Mouse (Mus musculus): ENCODE data around the gene Lysmd2. TPM values are rescaled to one million over a fixed set of nuclear protein-coding genes. Genes with fewer than 3 reads are reported as not detected.

The Lysmd2 gene
- total and polyA plus RNA-seq, 3 experiments, result 6.9 to 16.4 (median 8.5) TPM

DNA sequence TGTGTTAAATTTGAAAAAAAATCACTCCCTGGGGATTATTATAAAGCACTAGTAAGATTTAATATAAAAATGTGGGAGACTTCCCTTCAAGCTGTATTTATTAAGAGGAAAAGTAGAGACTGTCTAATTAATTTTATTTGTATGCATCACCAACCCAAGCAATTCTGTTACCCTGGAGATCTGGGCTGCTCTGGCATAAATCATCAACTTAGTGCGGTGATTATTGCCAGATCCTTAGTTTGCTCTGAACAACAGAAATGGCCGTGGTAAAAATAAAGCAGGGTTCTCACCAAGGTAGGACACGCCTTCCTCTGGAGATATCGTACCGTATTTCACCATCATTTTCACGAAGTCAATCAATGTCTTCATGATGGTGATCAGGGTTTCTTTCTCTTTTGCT is 39.8 kb downstream of the Lysmd2 start:
- Histone ChIP-seq H3K4me3 (no peak overlapping the region), H3K27me3 (ENCODE audit: control insufficient read depth, insufficient read depth, low read length) (no peaks in the 10 kb centered on the region), H3K9ac (ENCODE audit: low read depth, low read length) (no peak overlapping the region), H3K36me3 (ENCODE audit: control insufficient read depth, insufficient read depth, low read length) (no peaks in the 10 kb centered on the region), H3K79me2 (replicated peaks; ENCODE audit: control insufficient read depth, insufficient read depth, low read length) (no peaks in the 10 kb centered on the region), H3K4me1 (ENCODE audit: control insufficient read depth, insufficient read depth, low read length) (no peaks in the 10 kb centered on the region), H3K27ac (no peak overlapping the region)
- intact Hi-C loops (cut with DNase I), result no loop called here
- whole genome bisulfite sequencing, result 88% methylated on average over 6 of the region's 6 CpGs
- DNase-seq, result no peak
- TF ChIP-seq POLR2A (IDR thresholded peaks at IDR 0.05; ENCODE audit: insufficient read depth, low read depth, low read length), result no peak
- no peak for TF ChIP-seq CTCF (IDR thresholded peaks at IDR 0.05)
- no peak for TF ChIP-seq EP300 (IDR thresholded peaks at IDR 0.05; ENCODE audit: insufficient read depth, low read depth, low read length)

GRCm38 (mm10) chr9:75666612-75667011 is 41.1 kb downstream of the Lysmd2 start:
- TF ChIP-seq EP300 (IDR thresholded peaks at IDR 0.05; ENCODE audit: insufficient read depth, low read depth, low read length), result no peak
- no peak for TF ChIP-seq POLR2A (IDR thresholded peaks at IDR 0.05; ENCODE audit: insufficient read depth, low read depth, low read length)
- no peak for TF ChIP-seq CTCF (IDR thresholded peaks at IDR 0.05)
- intact Hi-C loops (cut with DNase I), result no loop called here
- 34% methylated on average over 5 of the region's 5 CpGs for WGBS
- Histone ChIP-seq H3K36me3 (ENCODE audit: control insufficient read depth, insufficient read depth, low read length) (no peaks in the 10 kb centered on the region), H3K79me2 (replicated peaks; ENCODE audit: control insufficient read depth, insufficient read depth, low read length) (no peaks in the 10 kb centered on the region), H3K4me1 (ENCODE audit: control insufficient read depth, insufficient read depth, low read length) (no peaks in the 10 kb centered on the region), H3K27me3 (ENCODE audit: control insufficient read depth, insufficient read depth, low read length) (no peaks in the 10 kb centered on the region), H3K27ac (no peak overlapping the region), H3K9ac (ENCODE audit: low read depth, low read length) (no peak overlapping the region), H3K4me3 (no peak overlapping the region)
- DNase-seq, result no peak

- DNase-seq, result no peak
- 78% methylated on average over 6 of the region's 6 CpGs for WGBS
- Histone ChIP-seq H3K79me2 (replicated peaks; ENCODE audit: control insufficient read depth, insufficient read depth, low read length) (no peaks in the 10 kb centered on the region), H3K4me1 (ENCODE audit: control insufficient read depth, insufficient read depth, low read length) (no peaks in the 10 kb centered on the region), H3K36me3 (ENCODE audit: control insufficient read depth, insufficient read depth, low read length) (no peaks in the 10 kb centered on the region), H3K4me3 (no peak overlapping the region), H3K27ac (no peak overlapping the region), H3K9ac (ENCODE audit: low read depth, low read length) (no peak overlapping the region), H3K27me3 (ENCODE audit: control insufficient read depth, insufficient read depth, low read length) (no peaks in the 10 kb centered on the region)
- no peak for TF ChIP-seq CTCF (IDR thresholded peaks at IDR 0.05)
- no peak for TF ChIP-seq POLR2A (IDR thresholded peaks at IDR 0.05; ENCODE audit: insufficient read depth, low read depth, low read length)
- intact Hi-C loops (cut with DNase I), result no loop called here
These were observed 47.2 kb downstream of the Lysmd2 start for GRCm38 (mm10) chr9:75672769-75673168.

DNA sequence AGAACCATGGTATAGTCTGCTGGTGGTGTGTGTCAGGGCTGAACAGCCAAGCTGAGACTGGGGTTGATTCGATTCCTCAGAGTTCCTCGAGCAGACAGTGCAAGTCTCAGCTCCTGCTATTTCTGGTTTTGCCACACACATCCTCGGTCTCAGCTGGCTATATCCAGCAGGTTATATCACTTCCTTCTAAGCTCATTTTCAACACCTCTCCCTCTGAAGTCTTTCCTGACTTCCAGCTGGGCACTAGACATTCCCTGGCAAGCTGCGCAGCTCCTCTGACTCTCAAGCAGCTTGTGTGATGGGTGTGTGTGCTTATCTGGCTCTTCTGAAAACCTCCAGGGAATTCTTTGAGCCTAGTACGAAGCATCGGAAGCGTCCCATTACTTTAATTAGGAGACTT is 50.7 kb downstream of the Lysmd2 start:
- DNase-seq, result peak in 1 of 2 experiments; percentile 6
- Histone ChIP-seq H3K27me3 (ENCODE audit: control insufficient read depth, insufficient read depth, low read length) (no peaks in the 10 kb centered on the region), H3K79me2 (replicated peaks; ENCODE audit: control insufficient read depth, insufficient read depth, low read length) (no peaks in the 10 kb centered on the region), H3K4me3 (no peak overlapping the region), H3K4me1 (ENCODE audit: control insufficient read depth, insufficient read depth, low read length) (no peaks in the 10 kb centered on the region), H3K9ac (ENCODE audit: low read depth, low read length) (no peak overlapping the region), H3K27ac (no peak overlapping the region), H3K36me3 (ENCODE audit: control insufficient read depth, insufficient read depth, low read length) (no peaks in the 10 kb centered on the region)
- WGBS, result 16% methylated on average over 7 of the region's 7 CpGs
- TF ChIP-seq POLR2A (IDR thresholded peaks at IDR 0.05; ENCODE audit: insufficient read depth, low read depth, low read length) (no peak), CTCF (IDR thresholded peaks at IDR 0.05) (no peak), EP300 (IDR thresholded peaks at IDR 0.05; ENCODE audit: insufficient read depth, low read depth, low read length) (no peak)
- intact Hi-C loops (cut with DNase I), result no loop called here

- H3K79me2 ChIP-seq (replicated peaks; ENCODE audit: control insufficient read depth, insufficient read depth, low read length), result no peaks in the 10 kb centered on the region
- no peak overlapping the region for H3K4me3 ChIP-seq
- no peak overlapping the region for H3K27ac ChIP-seq
- peak in 1 of 2 experiments; percentile 7 for DNase-seq
- H3K27me3 ChIP-seq (ENCODE audit: control insufficient read depth, insufficient read depth, low read length), result no peaks in the 10 kb centered on the region
- TF ChIP-seq CTCF (IDR thresholded peaks at IDR 0.05), result no peak
- no peak for TF ChIP-seq POLR2A (IDR thresholded peaks at IDR 0.05; ENCODE audit: insufficient read depth, low read depth, low read length)
- no peak for TF ChIP-seq EP300 (IDR thresholded peaks at IDR 0.05; ENCODE audit: insufficient read depth, low read depth, low read length)
- intact Hi-C loops (cut with DNase I), result no loop called here
- WGBS, result 57% methylated on average over 7 of the region's 7 CpGs
- no peak overlapping the region for H3K9ac ChIP-seq (ENCODE audit: low read depth, low read length)
- no peaks in the 10 kb centered on the region for H3K4me1 ChIP-seq (ENCODE audit: control insufficient read depth, insufficient read depth, low read length)
- no peaks in the 10 kb centered on the region for H3K36me3 ChIP-seq (ENCODE audit: control insufficient read depth, insufficient read depth, low read length)
These were observed 52.8 kb downstream of the Lysmd2 start for GRCm38 (mm10) chr9:75678341-75678740.

DNA sequence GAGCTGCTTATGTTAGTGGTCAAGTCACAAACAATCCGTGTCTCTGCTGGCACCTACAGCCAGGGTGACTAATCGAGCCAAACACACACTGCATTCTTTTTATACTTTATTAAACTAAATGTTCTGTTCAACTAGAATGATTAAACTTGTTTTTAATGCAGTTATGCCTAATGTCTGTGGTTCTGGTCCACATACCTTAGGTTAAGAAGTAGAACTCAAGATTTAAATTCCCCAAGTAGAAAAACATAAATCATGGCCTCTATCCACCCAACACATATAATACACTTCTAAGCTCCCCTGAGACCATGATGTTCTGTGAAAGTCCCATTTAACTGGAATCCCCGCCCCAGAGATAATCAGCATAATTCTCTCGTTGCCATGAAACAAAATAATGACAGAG is 54.1 kb downstream of the Lysmd2 start:
- WGBS, result 54% methylated on average over 4 of the region's 4 CpGs
- TF ChIP-seq CTCF (IDR thresholded peaks at IDR 0.05) (no peak), EP300 (IDR thresholded peaks at IDR 0.05; ENCODE audit: insufficient read depth, low read depth, low read length) (no peak), POLR2A (IDR thresholded peaks at IDR 0.05; ENCODE audit: insufficient read depth, low read depth, low read length) (no peak)
- DNase-seq, result no peak
- Histone ChIP-seq H3K27ac (no peak overlapping the region), H3K9ac (ENCODE audit: low read depth, low read length) (no peak overlapping the region), H3K4me1 (ENCODE audit: control insufficient read depth, insufficient read depth, low read length) (no peaks in the 10 kb centered on the region), H3K79me2 (replicated peaks; ENCODE audit: control insufficient read depth, insufficient read depth, low read length) (no peaks in the 10 kb centered on the region), H3K4me3 (no peak overlapping the region), H3K27me3 (ENCODE audit: control insufficient read depth, insufficient read depth, low read length) (0 out of 2 replicates have a peak, but pooled peaks cover 1% of the 10 kb centered on the region), H3K36me3 (ENCODE audit: control insufficient read depth, insufficient read depth, low read length) (no peaks in the 10 kb centered on the region)
- intact Hi-C loops (cut with DNase I), result no loop called here
